Mouse (Mus musculus) C2C12 (cell line): ENCODE results near the gene 0610040J01Rik.

ENCODE experiments used
- CTCF ChIP-seq: IDR thresholded peaks from one replicate; pipeline ENCODE4 v1.5.1; 2011; ENCODE audit not compliant: control insufficient read depth, insufficient read depth, insufficient read length
- MAX ChIP-seq: IDR thresholded peaks from one replicate; pipeline ENCODE4 v1.6.1; 2011; ENCODE audit warnings: mild to moderate bottlenecking, control low read depth
- MYOD1 ChIP-seq: IDR thresholded peaks from one replicate; pipeline ENCODE4 v1.6.1; 2011; ENCODE audit warnings: low read depth; ENCODE audit not compliant: control insufficient read depth, insufficient read length
- MYOG ChIP-seq: IDR thresholded peaks from one replicate; pipeline ENCODE4 v1.6.1; 2011; ENCODE audit not compliant: control insufficient read depth, insufficient read length; ENCODE audit errors: extremely low read depth
- USF1 ChIP-seq: IDR thresholded peaks from one replicate; pipeline ENCODE4 v1.6.1; 2011; ENCODE audit warnings: low read depth, mild to moderate bottlenecking, control low read depth, moderate library complexity

GRCm38 (mm10) chr5:63772971-63773370, 39.2 kb upstream of the 0610040J01Rik start:
- TF ChIP-seq CTCF (no peak), MYOD1 (no peak), USF1 (no peak), MAX (no peak), MYOG (no peak)
